In genomic region chr19:4092750-4093149, GRCm38 (mm10) we compare ENCODE assay signal across 23 mouse cellular contexts. TPM values are rescaled to one million over a fixed set of nuclear protein-coding genes. Genes with fewer than 3 reads are reported as not detected.
"Had no signal": no experiment of that assay in that cellular context is flagged by ENCODE, and none has a peak within 500 bp of the region (broad histone marks: within the 10 kb centered on the region; RNA-seq: fewer than 3 reads in every experiment).

No protein-coding gene starts in this region.

- H3K27me3 ChIP-seq: neural tube, embryonic 12.5 days; stomach, embryonic 15.5 days had no signal

- ATAC-seq: intestine, postnatal 0 days; lung, postnatal 0 days; midbrain, embryonic 13.5 days; midbrain, embryonic 16.5 days had no signal

- H3K27ac ChIP-seq: kidney, postnatal 0 days; left cerebral cortex, adult 2 months; macrophage; midbrain, embryonic 10.5 days; midbrain, embryonic 13.5 days; neural tube, embryonic 12.5 days; stomach, embryonic 15.5 days had no signal

- H3K4me2 ChIP-seq: liver, embryonic 11.5 days; lung, embryonic 14.5 days; midbrain, embryonic 13.5 days; neural tube, embryonic 12.5 days; stomach, embryonic 15.5 days had no signal

- H3K9ac ChIP-seq: lung, embryonic 14.5 days; midbrain, embryonic 13.5 days; neural tube, embryonic 12.5 days; stomach, embryonic 15.5 days had no signal

- H3K36me3 ChIP-seq: midbrain, embryonic 10.5 days; midbrain, embryonic 13.5 days; neural tube, embryonic 12.5 days; stomach, embryonic 15.5 days had no signal

- H3K9me3 ChIP-seq: megakaryocyte, embryonic 14.5 days; midbrain, embryonic 10.5 days; midbrain, embryonic 13.5 days; neural tube, embryonic 12.5 days; stomach, embryonic 15.5 days had no signal

- DNase-seq: kidney, adult 2 months; kidney, postnatal 25 days; layer of hippocampus, postnatal 36 days; lung, embryonic 14.5 days; retina, postnatal 1 day; right cerebral cortex, postnatal 25 days; spleen, adult 18-20 months; thymus, postnatal 25 days had no signal

- H3K4me3 ChIP-seq: left cerebral cortex, adult 2 months; megakaryocyte, embryonic 14.5 days; midbrain, embryonic 10.5 days; midbrain, embryonic 13.5 days; neural tube, embryonic 12.5 days; stomach, embryonic 15.5 days had no signal

RNA-seq across cellular contexts. Expression of gene Cabp2, which starts 11.4 kb away (rescaled TPM):
- polyA plus RNA-seq: intestine, postnatal 0 days; kidney, embryonic 14.5 days; limb, embryonic 11.5 days; limb, embryonic 14.5 days; lung, embryonic 14.5 days; lung, postnatal 0 days; macrophage; midbrain, embryonic 10.5 days; midbrain, embryonic 13.5 days; midbrain, embryonic 16.5 days; neural tube, embryonic 12.5 days had no signal

RNA-seq across cellular contexts. Expression of gene Gstp3, which starts 33.4 kb away (rescaled TPM):
- polyA plus RNA-seq: kidney, postnatal 0 days; lung, embryonic 14.5 days; macrophage; midbrain, embryonic 13.5 days; midbrain, embryonic 16.5 days; neural tube, embryonic 12.5 days had no signal
